Mouse (Mus musculus) bone marrow macrophage, adult 2 months (primary cell): ENCODE measurements around the gene Tjp2. TPM values are rescaled to one million over a fixed set of nuclear protein-coding genes. Genes with fewer than 3 reads are reported as not detected.
"Not testable (repeated sequence)": the region's sequence is repeated elsewhere in the genome, so short reads cannot be mapped to it uniquely, and the experiment has no call there.

Experiments used
- H3K27ac ChIP-seq: 2 replicates; pipeline ENCODE4 v1.5.1; 2012; ENCODE audit warnings: low read depth, low read length; ENCODE audit not compliant: insufficient read depth
- H3K4me1 ChIP-seq: 2 replicates; pipeline ENCODE4 v1.6.1; 2012; ENCODE audit warnings: low read length; ENCODE audit not compliant: control insufficient read depth, insufficient read depth
- H3K4me3 ChIP-seq: 2 replicates; pipeline ENCODE4 v1.5.1; 2012; ENCODE audit warnings: mild to moderate bottlenecking, low read length, moderate library complexity; ENCODE audit not compliant: insufficient read depth
- CTCF ChIP-seq: IDR thresholded peaks from 2 replicates; pipeline ENCODE4 v1.5.1; 2012; ENCODE audit warnings: low read depth, mild to moderate bottlenecking, low read length, moderate library complexity
- POLR2A ChIP-seq: IDR thresholded peaks from 2 replicates; pipeline ENCODE4 v1.6.1; 2012; ENCODE audit warnings: mild to moderate bottlenecking, low read depth, low read length, borderline replicate concordance
- polyA plus RNA-seq: library from polyadenylated mRNA; stranded (reverse); fragments of >200 nt; gene quantifications from 2 replicates; pipeline ENCODE4 v1.2.4, GENCODE M21; 2012; ENCODE audit not compliant: missing spikeins, insufficient read depth, insufficient read length

The Tjp2 gene
- polyA plus RNA-seq, 1 experiment: 6.5 TPM

GRCm38 (mm10) chr19:24259390-24260351 lies 34.8 kb upstream of the Tjp2 start:
- no peak for TF ChIP-seq CTCF
- no peak for TF ChIP-seq POLR2A

GRCm38 (mm10) chr19:24258368-24258767 lies 33.5 kb upstream of the Tjp2 start:
- TF ChIP-seq CTCF (no peak), POLR2A (no peak)
- peaks cover 4% of the 10 kb centered on the region for H3K4me1 ChIP-seq
- no peak overlapping the region for H3K4me3 ChIP-seq
- no peak overlapping the region for H3K27ac ChIP-seq

More at GRCm38 (mm10) chr19:24259390-24260351, 34.8 kb upstream of the Tjp2 start:
- H3K27ac ChIP-seq: no peak overlapping the region
- no peaks in the 10 kb centered on the region for H3K4me1 ChIP-seq
- no peak overlapping the region for H3K4me3 ChIP-seq

- TF ChIP-seq POLR2A (no peak), CTCF (no peak)
- no peak overlapping the region for H3K27ac ChIP-seq
- no peak overlapping the region for H3K4me3 ChIP-seq
- peaks cover 7% of the 10 kb centered on the region for H3K4me1 ChIP-seq
Measured at GRCm38 (mm10) chr19:24257962-24258361, 33.1 kb upstream of the Tjp2 start.

- no peak overlapping the region for H3K4me3 ChIP-seq
- no peak for TF ChIP-seq POLR2A
- H3K4me1 ChIP-seq: peaks cover 19% of the 10 kb centered on the region
- H3K27ac ChIP-seq: no peak overlapping the region
Measured at GRCm38 (mm10) chr19:24253657-24254260, 28.9 kb upstream of the Tjp2 start.

- H3K27ac ChIP-seq: no peak overlapping the region; the same call in 1 of the 2 replicates
- H3K4me3 ChIP-seq: no peak overlapping the region
- no peak for TF ChIP-seq CTCF
- no peak for TF ChIP-seq POLR2A
- peaks cover 19% of the 10 kb centered on the region for H3K4me1 ChIP-seq
Measured at GRCm38 (mm10) chr19:24251869-24252268, 27.0 kb upstream of the Tjp2 start.

GRCm38 (mm10) chr19:24243340-24243739 lies 18.5 kb upstream of the Tjp2 start:
- no peak overlapping the region for H3K27ac ChIP-seq
- TF ChIP-seq CTCF (no peak), POLR2A (no peak)

GRCm38 (mm10) chr19:24241799-24242546 lies 17.1 kb upstream of the Tjp2 start:
- Histone ChIP-seq H3K27ac (no peak overlapping the region), H3K4me1 (peaks cover 2% of the 10 kb centered on the region)
- no peak for TF ChIP-seq POLR2A
- no peak for TF ChIP-seq CTCF

More at GRCm38 (mm10) chr19:24243340-24243739, 18.5 kb upstream of the Tjp2 start:
- Histone ChIP-seq H3K4me1 (peaks cover 2% of the 10 kb centered on the region), H3K4me3 (no peak overlapping the region)

GRCm38 (mm10) chr19:24241271-24241670 lies 16.4 kb upstream of the Tjp2 start:
- Histone ChIP-seq H3K27ac (no peak overlapping the region), H3K4me3 (no peak overlapping the region)
- TF ChIP-seq POLR2A (no peak), CTCF (no peak)

More at GRCm38 (mm10) chr19:24241799-24242546, 17.1 kb upstream of the Tjp2 start:
- no peak overlapping the region for H3K4me3 ChIP-seq

GRCm38 (mm10) chr19:24238011-24238410 lies 13.2 kb upstream of the Tjp2 start:
- no peak for TF ChIP-seq POLR2A
- no peak for TF ChIP-seq CTCF
- Histone ChIP-seq H3K27ac (no peak overlapping the region), H3K4me1 (peaks cover 2% of the 10 kb centered on the region), H3K4me3 (no peak overlapping the region)

More at GRCm38 (mm10) chr19:24241271-24241670, 16.4 kb upstream of the Tjp2 start:
- peaks cover 2% of the 10 kb centered on the region for H3K4me1 ChIP-seq

- not testable (repeated sequence) for H3K4me3 ChIP-seq, H3K27ac ChIP-seq, H3K4me1 ChIP-seq
Measured at GRCm38 (mm10) chr19:24232356-24232755, 7.5 kb upstream of the Tjp2 start.
